Mouse (Mus musculus) forebrain, embryonic 16.5 days (tissue): ENCODE results near the gene Cdc42ep1. TPM values are rescaled to one million over a fixed set of nuclear protein-coding genes. Genes with fewer than 3 reads are reported as not detected.

ENCODE experiments used
- ATAC-seq: fragments of 200-750 bp; cut with Nextera tagmentation; 2 replicates; pipeline ENCODE4 v1.8.0; 2017; ENCODE audit warnings: mild to moderate bottlenecking, moderate library complexity
- H3K27ac ChIP-seq: fragments of 300-500 bp; sonication (generic); 2 replicates; pipeline ENCODE4 v1.5.1; 2014; ENCODE audit warnings: low read length, control low read depth
- H3K27me3 ChIP-seq: fragments of 300-500 bp; sonication (generic); replicated peaks from 2 replicates; pipeline ENCODE4 v1.6.1; 2014; ENCODE audit warnings: low read length; ENCODE audit not compliant: control insufficient read depth, insufficient read depth
- H3K36me3 ChIP-seq: fragments of 300-500 bp; sonication (generic); 2 replicates; pipeline ENCODE4 v1.6.1; 2014; ENCODE audit not compliant: control insufficient read depth, insufficient read depth
- H3K4me1 ChIP-seq: fragments of 300-500 bp; sonication (generic); replicated peaks from 2 replicates; pipeline ENCODE4 v1.6.1; 2014; ENCODE audit warnings: low read length; ENCODE audit not compliant: control insufficient read depth, insufficient read depth
- H3K4me2 ChIP-seq: fragments of 300-500 bp; sonication (generic); 2 replicates; pipeline ENCODE4 v1.6.1; 2014; ENCODE audit warnings: mild to moderate bottlenecking, low read length, control low read depth
- H3K4me3 ChIP-seq: fragments of 300-500 bp; sonication (generic); replicated peaks from 2 replicates; pipeline ENCODE4 v1.5.1; 2014; ENCODE audit warnings: mild to moderate bottlenecking, low read length, control low read depth
- H3K9ac ChIP-seq: fragments of 300-500 bp; sonication (generic); replicated peaks from 2 replicates; pipeline ENCODE4 v1.6.1; 2014; ENCODE audit warnings: low read depth, low read length, control low read depth
- H3K9me3 ChIP-seq: fragments of 300-500 bp; sonication (generic); 2 replicates; pipeline ENCODE4 v1.6.1; 2016; ENCODE audit warnings: low read length; ENCODE audit not compliant: control insufficient read depth
- whole genome bisulfite sequencing: fragments of 180-500 bp; shearing (Covaris S2); extraction: QIAGEN DNeasy Blood & Tissue Kit; methylation state at CpG from one replicate; pipeline ENCODE4 v1.1.7; 2014; 5-methylcytosine and 5-hydroxymethylcytosine counted together
- polyA plus RNA-seq: library from polyadenylated mRNA; unstranded; fragments of >200 nt; fragmentation: Nextera tagmentation; extraction: Ambion mirVana; gene quantifications from 2 replicates; pipeline ENCODE4 v1.2.1, GENCODE M21; 2015

The Cdc42ep1 gene
- polyA plus RNA-seq, 1 experiment from 2014 or later, result 9.7 TPM

GRCm38 (mm10) chr15:78834233-78835005 lies 8.0 kb upstream of the Cdc42ep1 start:
- H3K27ac ChIP-seq, result no peak overlapping the region
- no peak for ATAC-seq
- WGBS, result 63% methylated on average over 10 of the region's 10 CpGs
- no peak overlapping the region for H3K4me2 ChIP-seq
- H3K9ac ChIP-seq, result no peak overlapping the region
- no peaks in the 10 kb centered on the region for H3K27me3 ChIP-seq
- H3K9me3 ChIP-seq, result no peaks in the 10 kb centered on the region
- H3K4me1 ChIP-seq, result peaks cover 20% of the 10 kb centered on the region
- H3K4me3 ChIP-seq, result no peak overlapping the region
- H3K36me3 ChIP-seq, result no peaks in the 10 kb centered on the region

- peak overlapping the region; percentile 53 for H3K27ac ChIP-seq
- H3K27me3 ChIP-seq, result no peaks in the 10 kb centered on the region
- H3K9me3 ChIP-seq, result no peaks in the 10 kb centered on the region
- H3K4me3 ChIP-seq, result no peak overlapping the region
- peaks cover 31% of the 10 kb centered on the region for H3K4me1 ChIP-seq
- no peak for ATAC-seq
- H3K9ac ChIP-seq, result no peak overlapping the region
- H3K4me2 ChIP-seq, result no peak overlapping the region
- WGBS, result 17% methylated on average over 12 of the region's 12 CpGs
- H3K36me3 ChIP-seq, result no peaks in the 10 kb centered on the region
Measured at GRCm38 (mm10) chr15:78835200-78836085, 7.0 kb upstream of the Cdc42ep1 start.

GRCm38 (mm10) chr15:78836086-78836621 lies 6.3 kb upstream of the Cdc42ep1 start:
- Histone ChIP-seq H3K4me1 (peaks cover 37% of the 10 kb centered on the region), H3K9ac (no peak overlapping the region), H3K27me3 (peaks cover 2% of the 10 kb centered on the region; the same call in 1 of the 2 replicates), H3K4me2 (no peak overlapping the region), H3K27ac (peak overlapping the region; percentile 37; the same call in 1 of the 2 replicates), H3K4me3 (no peak overlapping the region), H3K36me3 (no peaks in the 10 kb centered on the region), H3K9me3 (no peaks in the 10 kb centered on the region)
- WGBS, result 47% methylated on average over 8 of the region's 8 CpGs
- no peak for ATAC-seq

GRCm38 (mm10) chr15:78839744-78840143 lies 2.7 kb upstream of the Cdc42ep1 start:
- Histone ChIP-seq H3K4me3 (no peak overlapping the region), H3K36me3 (no peaks in the 10 kb centered on the region), H3K9ac (peak overlapping the region; percentile 31; the same call in 1 of the 2 replicates), H3K9me3 (no peaks in the 10 kb centered on the region), H3K4me1 (peaks cover 33% of the 10 kb centered on the region), H3K27ac (peak overlapping the region; percentile 48; the same call in 1 of the 2 replicates), H3K27me3 (peaks cover 22% of the 10 kb centered on the region), H3K4me2 (no peak overlapping the region)
- WGBS, result 0% methylated on average over 2 of the region's 2 CpGs
- peak; percentile 75 for ATAC-seq

- ATAC-seq, result no peak
- WGBS, result 54% methylated on average over 3 of the region's 3 CpGs
- H3K27ac ChIP-seq, result no peak overlapping the region
- no peaks in the 10 kb centered on the region for H3K36me3 ChIP-seq
- no peak overlapping the region for H3K4me2 ChIP-seq
- H3K4me1 ChIP-seq, result peaks cover 34% of the 10 kb centered on the region
- H3K4me3 ChIP-seq, result no peak overlapping the region
- no peaks in the 10 kb centered on the region for H3K9me3 ChIP-seq
- H3K9ac ChIP-seq, result no peak overlapping the region
- H3K27me3 ChIP-seq, result peaks cover 23% of the 10 kb centered on the region
Measured at GRCm38 (mm10) chr15:78840241-78840640, 2.2 kb upstream of the Cdc42ep1 start.

- peaks cover 31% of the 10 kb centered on the region for H3K4me1 ChIP-seq
- no peaks in the 10 kb centered on the region for H3K9me3 ChIP-seq
- no peak for ATAC-seq
- H3K9ac ChIP-seq, result no peak overlapping the region
- H3K4me3 ChIP-seq, result no peak overlapping the region
- no peak overlapping the region for H3K4me2 ChIP-seq
- H3K27ac ChIP-seq, result no peak overlapping the region
- H3K36me3 ChIP-seq, result no peaks in the 10 kb centered on the region
- 57% methylated on average over 11 of the region's 11 CpGs for WGBS
- peaks cover 23% of the 10 kb centered on the region for H3K27me3 ChIP-seq
Measured at GRCm38 (mm10) chr15:78840751-78841150, 1.7 kb upstream of the Cdc42ep1 start.

GRCm38 (mm10) chr15:78841161-78841790 lies 1.1 kb upstream of the Cdc42ep1 start:
- peaks cover 23% of the 10 kb centered on the region for H3K27me3 ChIP-seq
- WGBS, result 51% methylated on average over 6 of the region's 6 CpGs
- no peak for ATAC-seq
- H3K4me1 ChIP-seq, result peaks cover 30% of the 10 kb centered on the region
- no peaks in the 10 kb centered on the region for H3K9me3 ChIP-seq
- H3K36me3 ChIP-seq, result no peaks in the 10 kb centered on the region
- H3K9ac ChIP-seq, result no peak overlapping the region
- no peak overlapping the region for H3K4me2 ChIP-seq
- H3K4me3 ChIP-seq, result no peak overlapping the region
- no peak overlapping the region for H3K27ac ChIP-seq

- peaks cover 30% of the 10 kb centered on the region for H3K4me1 ChIP-seq
- H3K27ac ChIP-seq, result no peak overlapping the region
- no peaks in the 10 kb centered on the region for H3K9me3 ChIP-seq
- H3K27me3 ChIP-seq, result peaks cover 23% of the 10 kb centered on the region
- peak overlapping the region; percentile 82; the same call in 1 of the 2 replicates for H3K4me2 ChIP-seq
- no peaks in the 10 kb centered on the region for H3K36me3 ChIP-seq
- H3K4me3 ChIP-seq, result peak overlapping the region; percentile 50
- no peak for ATAC-seq
- 45% methylated on average over 21 of the region's 21 CpGs for WGBS
- H3K9ac ChIP-seq, result no peak overlapping the region
Measured at GRCm38 (mm10) chr15:78843581-78844469, 1.4 kb downstream of the Cdc42ep1 start.
